Mouse (Mus musculus): Measurements from ENCODE around the gene Trim59. TPM values are rescaled to one million over a fixed set of nuclear protein-coding genes. Genes with fewer than 3 reads are reported as not detected.
A peak's percentile ranks its signal among the peaks of the same experiment; 100 is the strongest.
"Not testable (repeated sequence)": the region's sequence is repeated elsewhere in the genome, so short reads cannot be mapped to it uniquely, and the experiment has no call there.

The Trim59 gene
- polyA plus RNA-seq, 1 experiment from 2014 or later: 103 TPM

DNA sequence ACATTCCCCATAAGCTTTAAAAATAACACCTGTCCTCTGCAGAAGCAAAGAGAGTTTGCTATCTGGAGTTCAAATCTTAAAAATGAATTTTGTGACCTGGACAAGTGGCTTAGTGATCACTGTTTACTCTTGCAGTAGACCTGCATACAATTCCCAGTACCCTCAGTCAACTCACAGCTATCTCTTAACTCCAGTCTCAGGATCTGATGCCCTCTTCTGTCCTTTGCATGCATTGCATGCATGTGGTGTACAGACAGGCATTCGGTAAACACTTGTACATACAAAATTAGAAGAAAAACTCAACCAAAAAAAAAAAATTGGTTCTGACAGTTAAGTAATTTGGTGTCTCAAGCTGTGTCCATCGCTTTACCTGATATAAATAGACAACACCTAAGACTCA is 24.3 kb downstream of the Trim59 start:
- no peak overlapping the region for H3K4me3 ChIP-seq (ENCODE audit: low read depth, low read length)
- no peaks in the 10 kb centered on the region for H3K9me3 ChIP-seq (ENCODE audit: control insufficient read depth, low read depth, low read length)
- 95% methylated on average over 2 of the region's 2 CpGs for WGBS
- H3K27ac ChIP-seq (ENCODE audit: low read length): no peak overlapping the region
- H3K4me1 ChIP-seq (ENCODE audit: control insufficient read depth, insufficient read depth, low read length): no peaks in the 10 kb centered on the region
- no peak for ATAC-seq (ENCODE audit: insufficient number of reproducible peaks, insufficient read depth, low FRiP score, low read depth)
- no peak overlapping the region for H3K9ac ChIP-seq (replicated peaks; ENCODE audit: low read depth, low read length)
- no peak overlapping the region for H3K4me2 ChIP-seq (replicated peaks; ENCODE audit: low read depth, low read length)
- H3K36me3 ChIP-seq (ENCODE audit: control insufficient read depth, insufficient read depth, low read length): peaks cover 56% of the 10 kb centered on the region
- H3K27me3 ChIP-seq (ENCODE audit: control insufficient read depth, insufficient read depth, low read length): no peaks in the 10 kb centered on the region

DNA sequence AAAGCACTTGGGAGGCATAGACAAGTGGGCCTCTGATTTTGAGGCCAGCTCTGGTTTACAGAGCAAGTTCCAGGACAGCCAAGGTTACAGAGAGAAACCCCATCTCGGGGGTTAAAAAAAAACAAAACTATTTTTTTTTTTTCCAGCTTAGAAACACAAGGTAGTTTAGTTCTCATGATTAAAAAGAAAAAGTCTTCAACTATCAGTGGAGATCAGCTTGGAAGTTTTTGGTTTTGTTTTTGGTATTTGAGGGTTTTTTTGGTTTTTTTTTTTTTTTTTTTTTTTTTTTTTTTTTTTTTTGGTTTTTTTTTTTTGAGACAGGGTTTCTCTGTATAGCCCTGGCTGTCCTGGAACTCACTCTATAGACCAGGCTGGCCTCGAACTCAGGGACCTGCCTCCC is 25.9 kb downstream of the Trim59 start:
- not testable (repeated sequence) for H3K4me3 ChIP-seq (ENCODE audit: low read depth, low read length); H3K27me3 ChIP-seq (ENCODE audit: control insufficient read depth, insufficient read depth, low read length); H3K27ac ChIP-seq (ENCODE audit: low read length); H3K4me2 ChIP-seq (replicated peaks; ENCODE audit: low read depth, low read length); ATAC-seq (ENCODE audit: insufficient number of reproducible peaks, insufficient read depth, low FRiP score, low read depth); H3K9me3 ChIP-seq (ENCODE audit: control insufficient read depth, low read depth, low read length); H3K4me1 ChIP-seq (ENCODE audit: control insufficient read depth, insufficient read depth, low read length); H3K9ac ChIP-seq (replicated peaks; ENCODE audit: low read depth, low read length)
- H3K36me3 ChIP-seq (ENCODE audit: control insufficient read depth, insufficient read depth, low read length): peaks cover 52% of the 10 kb centered on the region
- 95% methylated on average over 2 of the region's 2 CpGs for WGBS

GRCm38 (mm10) chr3:69017181-69017580 is 27.4 kb downstream of the Trim59 start:
- no peak for ATAC-seq (ENCODE audit: insufficient number of reproducible peaks, insufficient read depth, low FRiP score, low read depth)
- H3K9ac ChIP-seq (replicated peaks; ENCODE audit: low read depth, low read length): no peak overlapping the region
- WGBS: 85% methylated on average over 3 of the region's 3 CpGs
- H3K9me3 ChIP-seq (ENCODE audit: control insufficient read depth, low read depth, low read length): no peaks in the 10 kb centered on the region
- no peak overlapping the region for H3K4me2 ChIP-seq (replicated peaks; ENCODE audit: low read depth, low read length)
- H3K4me3 ChIP-seq (ENCODE audit: low read depth, low read length): no peak overlapping the region
- peaks cover 49% of the 10 kb centered on the region for H3K36me3 ChIP-seq (ENCODE audit: control insufficient read depth, insufficient read depth, low read length)
- H3K27ac ChIP-seq (ENCODE audit: low read length): no peak overlapping the region
- H3K27me3 ChIP-seq (ENCODE audit: control insufficient read depth, insufficient read depth, low read length): no peaks in the 10 kb centered on the region
- no peaks in the 10 kb centered on the region for H3K4me1 ChIP-seq (ENCODE audit: control insufficient read depth, insufficient read depth, low read length)

DNA sequence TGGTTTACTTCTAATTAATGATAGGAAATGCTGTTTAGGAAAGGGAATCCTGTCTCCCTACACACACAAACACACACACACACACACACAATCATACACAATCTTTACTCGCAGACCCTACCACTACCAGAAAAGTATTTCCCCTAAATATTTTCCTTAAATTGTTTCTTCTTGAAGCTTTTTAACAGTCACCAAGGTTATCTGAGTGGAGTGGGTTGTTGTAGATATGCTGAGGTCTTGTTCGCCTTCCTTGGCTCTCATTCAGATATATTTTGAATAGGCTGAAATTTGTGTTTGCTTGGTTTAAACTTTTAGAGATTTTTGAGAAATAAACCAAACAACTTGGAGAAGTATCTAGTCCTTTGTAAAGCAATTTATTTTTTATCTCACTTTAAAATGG is 35.7 kb downstream of the Trim59 start:
- Histone ChIP-seq H3K9me3 (ENCODE audit: control insufficient read depth, low read depth, low read length) (no peaks in the 10 kb centered on the region), H3K4me2 (replicated peaks; ENCODE audit: low read depth, low read length) (no peak overlapping the region), H3K4me3 (ENCODE audit: low read depth, low read length) (no peak overlapping the region), H3K9ac (replicated peaks; ENCODE audit: low read depth, low read length) (no peak overlapping the region), H3K27ac (ENCODE audit: low read length) (no peak overlapping the region), H3K27me3 (ENCODE audit: control insufficient read depth, insufficient read depth, low read length) (no peaks in the 10 kb centered on the region), H3K4me1 (ENCODE audit: control insufficient read depth, insufficient read depth, low read length) (peaks cover 5% of the 10 kb centered on the region), H3K36me3 (ENCODE audit: control insufficient read depth, insufficient read depth, low read length) (peaks cover 12% of the 10 kb centered on the region)
- 80% methylated on average over 2 of the region's 2 CpGs for WGBS
- no peak for ATAC-seq (ENCODE audit: insufficient number of reproducible peaks, insufficient read depth, low FRiP score, low read depth)

GRCm38 (mm10) chr3:69006246-69006760 is 38.3 kb downstream of the Trim59 start:
- H3K4me2 ChIP-seq (replicated peaks; ENCODE audit: low read depth, low read length): peak overlapping the region; percentile 84
- H3K36me3 ChIP-seq (ENCODE audit: control insufficient read depth, insufficient read depth, low read length): peaks cover 3% of the 10 kb centered on the region; the same call in 1 of the 2 replicates
- H3K9me3 ChIP-seq (ENCODE audit: control insufficient read depth, low read depth, low read length): no peaks in the 10 kb centered on the region
- H3K9ac ChIP-seq (replicated peaks; ENCODE audit: low read depth, low read length): peak overlapping the region; percentile 93
- H3K27ac ChIP-seq (ENCODE audit: low read length): peak overlapping the region; percentile 96; the same call in 1 of the 2 replicates
- peaks cover 8% of the 10 kb centered on the region for H3K4me1 ChIP-seq (ENCODE audit: control insufficient read depth, insufficient read depth, low read length)
- 3% methylated on average over 21 of the region's 21 CpGs for WGBS
- H3K4me3 ChIP-seq (ENCODE audit: low read depth, low read length): peak overlapping the region; percentile 98
- no peaks in the 10 kb centered on the region for H3K27me3 ChIP-seq (ENCODE audit: control insufficient read depth, insufficient read depth, low read length)
- ATAC-seq (ENCODE audit: insufficient number of reproducible peaks, insufficient read depth, low FRiP score, low read depth): no peak

- no peaks in the 10 kb centered on the region for H3K9me3 ChIP-seq (ENCODE audit: control insufficient read depth, low read depth, low read length)
- peaks cover 8% of the 10 kb centered on the region for H3K4me1 ChIP-seq (ENCODE audit: control insufficient read depth, insufficient read depth, low read length)
- WGBS: under 1% methylated on average over 72 of the region's 72 CpGs
- H3K27ac ChIP-seq (ENCODE audit: low read length): peak overlapping the region; percentile 96
- no peaks in the 10 kb centered on the region for H3K27me3 ChIP-seq (ENCODE audit: control insufficient read depth, insufficient read depth, low read length)
- ATAC-seq (ENCODE audit: insufficient number of reproducible peaks, insufficient read depth, low FRiP score, low read depth): peak; percentile 62; the same call in 1 of the 2 replicates
- H3K4me3 ChIP-seq (ENCODE audit: low read depth, low read length): peak overlapping the region; percentile 98
- H3K9ac ChIP-seq (replicated peaks; ENCODE audit: low read depth, low read length): peak overlapping the region; percentile 93
- H3K4me2 ChIP-seq (replicated peaks; ENCODE audit: low read depth, low read length): peak overlapping the region; percentile 84
- H3K36me3 ChIP-seq (ENCODE audit: control insufficient read depth, insufficient read depth, low read length): peaks cover 3% of the 10 kb centered on the region; the same call in 1 of the 2 replicates
These were observed 39.0 kb downstream of the Trim59 start for GRCm38 (mm10) chr3:69005338-69006245.

DNA sequence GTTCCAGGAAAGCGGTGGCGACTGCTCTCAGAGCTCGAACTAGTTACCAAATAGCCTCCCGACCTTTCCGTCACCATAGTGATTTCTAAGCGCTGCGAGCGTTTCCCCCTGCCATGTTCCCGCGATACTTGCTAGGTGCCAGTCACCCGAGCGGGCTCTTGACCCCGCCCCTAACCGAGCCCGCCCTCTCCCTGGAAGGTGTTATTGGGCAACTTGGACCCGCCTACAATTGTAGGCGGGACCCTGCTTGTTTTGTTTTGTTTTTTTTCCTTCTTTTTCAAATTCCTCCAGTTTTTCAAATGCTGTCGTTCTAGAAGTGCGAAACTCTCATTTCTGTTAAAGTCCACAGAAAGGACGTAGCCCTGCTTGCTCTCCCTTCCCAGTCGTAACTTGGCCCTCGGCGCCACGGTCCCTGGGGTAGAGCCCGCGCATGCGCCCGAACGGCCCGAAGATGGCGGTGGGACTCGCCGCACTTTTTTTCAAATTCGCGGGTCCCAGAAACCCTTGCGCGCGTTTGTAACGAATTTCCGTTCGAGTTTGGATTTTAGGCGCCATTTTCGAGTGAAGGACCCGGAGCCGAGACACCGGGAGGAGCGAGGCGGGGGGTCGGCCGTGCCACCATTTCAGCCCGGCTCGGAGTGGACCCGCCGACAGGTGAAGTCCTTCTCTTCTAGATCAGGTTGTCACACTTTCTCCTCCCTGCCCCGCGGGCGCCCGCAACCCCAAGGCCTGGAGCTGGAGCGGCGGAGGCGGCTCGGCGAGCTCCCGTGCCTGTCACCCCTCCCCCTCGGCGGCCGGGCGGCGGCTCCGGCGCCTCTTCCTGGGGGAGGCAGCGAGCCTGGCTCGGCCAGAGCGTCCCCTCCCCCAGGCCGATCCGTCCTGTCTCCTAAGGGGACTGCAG is 39.9 kb downstream of the Trim59 start, which contains the start of the genes Ift80 and Smc4:
Ift80 (minus strand) TSS at position 134 of the 901 bp plus-strand sequence.
Smc4 (plus strand) TSS at position 302 of the 901 bp plus-strand sequence.
- under 1% methylated on average over 74 of the region's 76 CpGs for WGBS
- Histone ChIP-seq H3K4me2 (replicated peaks; ENCODE audit: low read depth, low read length) (peak within 1 kb of the TSS; percentile 84), H3K9me3 (ENCODE audit: control insufficient read depth, low read depth, low read length) (no peaks in the 10 kb centered on the region), H3K4me3 (ENCODE audit: low read depth, low read length) (peak within 1 kb of the TSS; percentile 98), H3K36me3 (ENCODE audit: control insufficient read depth, insufficient read depth, low read length) (peaks cover 3% of the 10 kb centered on the region; the same call in 1 of the 2 replicates), H3K27ac (ENCODE audit: low read length) (peak within 1 kb of the TSS; percentile 96), H3K9ac (replicated peaks; ENCODE audit: low read depth, low read length) (peak within 1 kb of the TSS; percentile 93), H3K4me1 (ENCODE audit: control insufficient read depth, insufficient read depth, low read length) (peaks cover 8% of the 10 kb centered on the region), H3K27me3 (ENCODE audit: control insufficient read depth, insufficient read depth, low read length) (no peaks in the 10 kb centered on the region)
- peak; percentile 95 for ATAC-seq (ENCODE audit: insufficient number of reproducible peaks, insufficient read depth, low FRiP score, low read depth)

- Histone ChIP-seq H3K9me3 (ENCODE audit: control insufficient read depth, low read depth, low read length) (no peaks in the 10 kb centered on the region), H3K4me2 (replicated peaks; ENCODE audit: low read depth, low read length) (peak overlapping the region; percentile 62), H3K4me1 (ENCODE audit: control insufficient read depth, insufficient read depth, low read length) (peaks cover 8% of the 10 kb centered on the region), H3K4me3 (ENCODE audit: low read depth, low read length) (peak overlapping the region; percentile 98), H3K27ac (ENCODE audit: low read length) (peak overlapping the region; percentile 29; the same call in 1 of the 2 replicates), H3K9ac (replicated peaks; ENCODE audit: low read depth, low read length) (peak overlapping the region; percentile 28; the same call in 1 of the 2 replicates), H3K36me3 (ENCODE audit: control insufficient read depth, insufficient read depth, low read length) (no peaks in the 10 kb centered on the region), H3K27me3 (ENCODE audit: control insufficient read depth, insufficient read depth, low read length) (no peaks in the 10 kb centered on the region)
- 2% methylated on average over 7 of the region's 7 CpGs for WGBS
- no peak; the same call in 1 of the 2 replicates for ATAC-seq (ENCODE audit: insufficient number of reproducible peaks, insufficient read depth, low FRiP score, low read depth)
These were observed 40.5 kb downstream of the Trim59 start for GRCm38 (mm10) chr3:69004055-69004436.

Measured in stomach, embryonic 14.5 days (tissue).